Mouse (Mus musculus) embryonic fibroblast, embryonic 13.5 days (primary cell): ENCODE measurements around the gene 2310033P09Rik.

Experiments
- CTCF ChIP-seq: IDR thresholded peaks from 2 replicates; pipeline ENCODE4 v1.5.1; 2011; ENCODE audit warnings: mild to moderate bottlenecking, control low read depth, low read length, moderate library complexity, borderline replicate concordance; ENCODE audit not compliant: insufficient read depth
- POLR2A ChIP-seq: IDR thresholded peaks from 2 replicates; pipeline ENCODE4 v1.6.1; 2011; ENCODE audit warnings: low read depth, mild to moderate bottlenecking, control low read depth, low read length, moderate library complexity

GRCm38 (mm10) chr11:59210020-59210419 is 1.9 kb downstream of the 2310033P09Rik start:
- TF ChIP-seq CTCF (no peak), POLR2A (no peak)
